Comparison of ENCODE assay signal across 8 mouse cellular contexts in the genomic region with DNA sequence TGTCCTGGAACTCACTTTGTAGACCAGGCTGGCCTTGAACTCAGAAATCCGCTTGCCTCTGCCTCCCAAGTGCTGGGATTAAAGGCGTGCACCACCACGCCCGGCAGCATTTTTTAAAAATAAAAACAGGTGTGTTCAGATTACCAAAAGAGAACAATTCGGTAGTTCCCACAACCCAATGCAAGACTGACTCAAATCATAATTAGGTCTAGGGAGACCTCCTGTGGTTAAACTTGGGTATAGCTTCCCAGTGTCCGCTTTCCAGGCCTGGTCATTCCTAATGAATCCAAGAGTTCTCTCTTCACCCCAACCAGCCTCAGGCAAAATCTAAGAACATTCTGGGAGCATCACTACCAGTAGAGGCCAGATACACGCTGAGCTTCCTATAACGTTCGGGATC. TPM values are rescaled to one million over a fixed set of nuclear protein-coding genes. Genes with fewer than 3 reads are reported as not detected.
DNase-seq lines count a peak whose midpoint lies in the region; ATAC-seq and TF ChIP-seq lines count a peak whose summit lies in the region.
"Had no signal": no experiment of that assay in that cellular context is flagged by ENCODE, and none has a peak within 500 bp of the region (broad histone marks: within the 10 kb centered on the region; RNA-seq: fewer than 3 reads in every experiment).

No protein-coding gene starts in this region.

- H3K4me1 ChIP-seq in ES-E14 (ENCODE audit: control insufficient read depth in 2 of 2, insufficient read depth in 2 of 2, low read length in 2 of 2, poor library complexity in 1 of 2), result no peaks in the 10 kb centered on the region
- H3K4me1 ChIP-seq in kidney, embryonic 14.5 days (ENCODE audit: control insufficient read depth, insufficient read depth, low read length), result no peaks in the 10 kb centered on the region
- H3K4me1 ChIP-seq in lung, embryonic 14.5 days (ENCODE audit: insufficient read depth), result no peaks in the 10 kb centered on the region

- no peaks in the 10 kb centered on the region for H3K79me3 ChIP-seq in C2C12 (ENCODE audit: low read depth)

- ATAC-seq in granulocyte monocyte progenitor cell, adult 5-6 weeks (replicated peaks; ENCODE audit: poor library complexity, severe bottlenecking), result peak; percentile 79
- 0 out of 2 replicates have a peak, but pooled peaks have one; percentile 61 for ATAC-seq in kidney, embryonic 14.5 days (ENCODE audit: low FRiP score, low TSS enrichment)
- peak; percentile 54 for ATAC-seq in lung, embryonic 14.5 days (ENCODE audit: insufficient read depth)

- DNase-seq in ES-E14 (ENCODE audit: low read depth, low spot score), result peak; percentile 85
- peak; percentile 67 for DNase-seq in cerebellum, adult 9-11 months
- peak; percentile 90 for DNase-seq in lung, embryonic 14.5 days
- peak; percentile 54 to 63 for DNase-seq in right cerebral cortex, postnatal 10 days (ENCODE audit: low spot score in 2 of 2)

- no peaks in the 10 kb centered on the region for H3K27me3 ChIP-seq in C2C12 (ENCODE audit: control insufficient read depth, insufficient read depth, insufficient read length)
- no peaks in the 10 kb centered on the region for H3K27me3 ChIP-seq in kidney, embryonic 14.5 days (ENCODE audit: control insufficient read depth, insufficient read depth, low read length)
- no peaks in the 10 kb centered on the region for H3K27me3 ChIP-seq in lung, embryonic 14.5 days (ENCODE audit: insufficient read depth, low read length)

- no peak overlapping the region for H3ac ChIP-seq in C2C12 (ENCODE audit: control insufficient read depth, insufficient read length, low read depth)

- no peak overlapping the region for H3K9ac ChIP-seq in ES-E14 (ENCODE audit: insufficient read depth, low read depth, low read length, poor library complexity, severe bottlenecking)
- H3K9ac ChIP-seq in kidney, embryonic 14.5 days (ENCODE audit: low read depth, low read length), result no peak overlapping the region
- no peak overlapping the region for H3K9ac ChIP-seq in lung, embryonic 14.5 days

- H3K9me3 ChIP-seq in ES-E14 (ENCODE audit: control insufficient read depth, insufficient read depth, low read depth, low read length), result no peaks in the 10 kb centered on the region
- no peaks in the 10 kb centered on the region for H3K9me3 ChIP-seq in kidney, embryonic 14.5 days (ENCODE audit: control insufficient read depth, low read length)
- H3K9me3 ChIP-seq in lung, embryonic 14.5 days (ENCODE audit: low read depth, low read length), result no peaks in the 10 kb centered on the region
- H3K9me3 ChIP-seq: megakaryocyte, embryonic 14.5 days had no signal

- H3K36me3 ChIP-seq in C2C12 (ENCODE audit: control insufficient read depth, insufficient read depth), result no peaks in the 10 kb centered on the region
- no peaks in the 10 kb centered on the region for H3K36me3 ChIP-seq in ES-E14 (ENCODE audit: control insufficient read depth, insufficient read depth, low read length, poor library complexity, severe bottlenecking)
- no peaks in the 10 kb centered on the region for H3K36me3 ChIP-seq in kidney, embryonic 14.5 days (ENCODE audit: control insufficient read depth, insufficient read depth, low read length)
- no peaks in the 10 kb centered on the region for H3K36me3 ChIP-seq in lung, embryonic 14.5 days (ENCODE audit: insufficient read depth)

- in situ Hi-C loops in ES-E14 (cut with MboI; ENCODE audit: low sequenced_read_pairs in 2 of 2, unreplicated experiment in 2 of 2), result no loop called here

- H3K4me2 ChIP-seq in kidney, embryonic 14.5 days (replicated peaks; ENCODE audit: low read depth, low read length), result no peak overlapping the region
- no peak overlapping the region for H3K4me2 ChIP-seq in lung, embryonic 14.5 days

- 22% methylated on average over 9 of the region's 9 CpGs for WGBS in kidney, embryonic 14.5 days
- WGBS in lung, embryonic 14.5 days, result 18% methylated on average over 9 of the region's 9 CpGs

- no peak overlapping the region for H3K27ac ChIP-seq in ES-E14 (ENCODE audit: insufficient read depth, low read depth, low read length, poor library complexity, severe bottlenecking)
- H3K27ac ChIP-seq in kidney, embryonic 14.5 days (ENCODE audit: low read depth, low read length), result no peak overlapping the region
- no peak overlapping the region for H3K27ac ChIP-seq in lung, embryonic 14.5 days (ENCODE audit: low read depth)

- no peak overlapping the region for H3K4me3 ChIP-seq in C2C12 (ENCODE audit: insufficient read depth, poor library complexity, severe bottlenecking)
- H3K4me3 ChIP-seq in ES-E14 (ENCODE audit: insufficient read depth in 1 of 2, low read depth in 1 of 2, low read length in 2 of 2, poor library complexity in 1 of 2, severe bottlenecking in 1 of 2), result no peak overlapping the region
- no peak overlapping the region for H3K4me3 ChIP-seq in kidney, embryonic 14.5 days (ENCODE audit: low read length)
- H3K4me3 ChIP-seq in lung, embryonic 14.5 days (ENCODE audit: low read depth, low read length), result no peak overlapping the region
- H3K4me3 ChIP-seq: megakaryocyte, embryonic 14.5 days had no signal

- no peaks in the 10 kb centered on the region for H3K79me2 ChIP-seq in C2C12 (ENCODE audit: control insufficient read depth, insufficient read depth)

- TF ChIP-seq CTCF in C2C12 (IDR thresholded peaks at IDR 0.05; ENCODE audit: control insufficient read depth, insufficient read depth, insufficient read length), result peak; percentile 41
- TF ChIP-seq CTCF in lung, embryonic 14.5 days (IDR thresholded peaks at IDR 0.05; ENCODE audit: low read depth), result peak; percentile 81

TF ChIP-seq in C2C12, 6 proteins besides CTCF, POLR2A, EP300 and RAD21:
- TF ChIP-seq CEBPB (IDR thresholded peaks at IDR 0.05; ENCODE audit: low read depth) (no peak), FOSL1 (IDR thresholded peaks at IDR 0.05; ENCODE audit: insufficient read depth, low read length, poor library complexity, severe bottlenecking) (no peak), MYOD1 (IDR thresholded peaks at IDR 0.05; ENCODE audit: control insufficient read depth, insufficient read length, low read depth) (no peak), USF1 (IDR thresholded peaks at IDR 0.05; ENCODE audit: low read depth) (no peak), MAX (IDR thresholded peaks at IDR 0.05) (no peak), MYOG (IDR thresholded peaks at IDR 0.05; ENCODE audit: control insufficient read depth, extremely low read depth, insufficient read length) (no peak)

TF ChIP-seq in ES-E14, 5 proteins besides CTCF, POLR2A, EP300 and RAD21:
- TF ChIP-seq MAFK (IDR thresholded peaks at IDR 0.05; ENCODE audit: insufficient read depth, low read depth, low read length) (no peak), CHD2 (IDR thresholded peaks at IDR 0.05; ENCODE audit: low read depth, low read length) (no peak), ZC3H11A (IDR thresholded peaks at IDR 0.05; ENCODE audit: borderline replicate concordance, low read depth, low read length) (peak; percentile 92), ZNF384 (IDR thresholded peaks at IDR 0.05; ENCODE audit: low read depth, low read length) (no peak)
TF ChIP-seq in ES-E14: peak in this region for 1.

RNA-seq across cellular contexts. Expression of a gene that starts 17.0 kb away (rescaled TPM):
- polyA plus RNA-seq in C2C12 (2012; fragmentation: generic; extraction: Trizol), result 0.14 TPM
- total RNA-seq in ES-E14 (2012; rRNA removed), result 3.3 and 3.6 TPM in 2 replicates
- total RNA-seq in granulocyte monocyte progenitor cell, adult 5-6 weeks (2014; fragmentation: Nextera tagmentation), result 11.6 and 18.4 TPM in 2 replicates
- total RNA-seq in granulocyte monocyte progenitor cell, adult 5-6 weeks (2017), result 6.7 and 6.9 TPM in 2 replicates
- 7.9 and 9.1 TPM in 2 replicates for polyA plus RNA-seq in kidney, embryonic 14.5 days (2014; fragmentation: Nextera tagmentation; extraction: Ambion mirVana)
- 6.8 and 7.0 TPM in 2 replicates for polyA plus RNA-seq in lung, embryonic 14.5 days (2014; fragmentation: Nextera tagmentation; extraction: Ambion mirVana)
